Mouse (Mus musculus) monocyte, adult 2 months (primary cell): ENCODE data around the gene Trim66.

Experiments used
- DNase-seq, 2 experiments: peaks; one replicate each; pipeline ENCODE4 v3.0.0; 2022; ENCODE audit warnings: low spot score in 2 of 2, low read depth in 1 of 2

The Trim66 gene

GRCm38 (mm10) chr7:109456563-109456962 lies 51.4 kb downstream of the Trim66 start:
- no peak for DNase-seq

- DNase-seq: no peak
Measured at GRCm38 (mm10) chr7:109455748-109456147, 52.2 kb downstream of the Trim66 start.

- no peak for DNase-seq
Measured at GRCm38 (mm10) chr7:109454856-109455255, 53.1 kb downstream of the Trim66 start.

- DNase-seq: no peak
Measured at GRCm38 (mm10) chr7:109448060-109448459, 59.9 kb downstream of the Trim66 start.

- DNase-seq: no peak
Measured at GRCm38 (mm10) chr7:109445012-109445411, 62.9 kb downstream of the Trim66 start.

- DNase-seq: no peak
Measured at GRCm38 (mm10) chr7:109442739-109443138, 65.2 kb downstream of the Trim66 start.

- DNase-seq: no peak
Measured at GRCm38 (mm10) chr7:109440697-109441269, 67.2 kb downstream of the Trim66 start.

GRCm38 (mm10) chr7:109438781-109439591 lies 68.9 kb downstream of the Trim66 start, which contains the start of gene Stk33:
TSS of gene Stk33 (minus strand) at chr7:109439081.
- no peak for DNase-seq

- no peak for DNase-seq
Measured at GRCm38 (mm10) chr7:109424422-109425159, 83.3 kb downstream of the Trim66 start.

- no peak for DNase-seq
Measured at GRCm38 (mm10) chr7:109422803-109423202, 85.1 kb downstream of the Trim66 start.

GRCm38 (mm10) chr7:109405491-109405890 lies 102.4 kb downstream of the Trim66 start:
- no peak for DNase-seq

- no peak for DNase-seq
Measured at GRCm38 (mm10) chr7:109399299-109399698, 108.6 kb downstream of the Trim66 start.
